Mouse (Mus musculus) neural tube, embryonic 12.5 days (tissue): ENCODE results near the gene Dazap2. TPM values are rescaled to one million over a fixed set of nuclear protein-coding genes. Genes with fewer than 3 reads are reported as not detected.

Experiments used
- ATAC-seq: fragments of 200-750 bp; cut with Nextera tagmentation; 2 replicates; pipeline ENCODE4 v1.8.0; 2017; ENCODE audit warnings: low read depth, mild to moderate bottlenecking, moderate TSS enrichment, moderate library complexity; ENCODE audit not compliant: low FRiP score
- H3K27ac ChIP-seq: fragments of 300-500 bp; sonication (generic); 2 replicates; pipeline ENCODE4 v1.5.1; 2016
- H3K27me3 ChIP-seq: fragments of 300-500 bp; sonication (generic); replicated peaks from 2 replicates; pipeline ENCODE4 v1.6.1; 2016; ENCODE audit warnings: mild to moderate bottlenecking
- H3K36me3 ChIP-seq: fragments of 300-500 bp; sonication (generic); 2 replicates; pipeline ENCODE4 v1.6.1; 2016; ENCODE audit warnings: mild to moderate bottlenecking
- H3K4me1 ChIP-seq: fragments of 300-500 bp; sonication (generic); 2 replicates; pipeline ENCODE4 v1.6.1; 2016
- H3K4me2 ChIP-seq: fragments of 300-500 bp; sonication (generic); replicated peaks from 2 replicates; pipeline ENCODE4 v1.6.1; 2016; ENCODE audit warnings: mild to moderate bottlenecking
- H3K4me3 ChIP-seq: fragments of 300-500 bp; sonication (generic); 2 replicates; pipeline ENCODE4 v1.5.1; 2016
- H3K9ac ChIP-seq: fragments of 300-500 bp; sonication (generic); 2 replicates; pipeline ENCODE4 v1.6.1; 2016; ENCODE audit warnings: mild to moderate bottlenecking
- H3K9me3 ChIP-seq: fragments of 300-500 bp; sonication (generic); 2 replicates; pipeline ENCODE4 v1.6.1; 2016; ENCODE audit warnings: mild to moderate bottlenecking
- WGBS: fragments of 180-500 bp; shearing (Covaris S2); methylation state at CpG from one replicate; pipeline ENCODE4 v1.1.7; 2016; 5-methylcytosine and 5-hydroxymethylcytosine counted together
- polyA plus RNA-seq: library from polyadenylated mRNA; unstranded; fragments of >200 nt; fragmentation: Nextera tagmentation; extraction: Ambion mirVana; gene quantifications from 2 replicates; pipeline ENCODE4 v1.2.1, GENCODE M21; 2016

Dazap2 gene
- polyA plus RNA-seq, 1 experiment from 2014 or later = 182 TPM

- Histone ChIP-seq H3K4me3 (no peak overlapping the region), H3K9me3 (no peaks in the 10 kb centered on the region), H3K27ac (no peak overlapping the region), H3K4me1 (no peaks in the 10 kb centered on the region), H3K36me3 (no peaks in the 10 kb centered on the region), H3K27me3 (no peaks in the 10 kb centered on the region), H3K9ac (no peak overlapping the region), H3K4me2 (no peak overlapping the region)
- 85% methylated on average over 10 of the region's 10 CpGs for whole genome bisulfite sequencing
- no peak for ATAC-seq
Measured at GRCm38 (mm10) chr15:100650111-100650510, 35.0 kb downstream of the Dazap2 start.

- ATAC-seq = no peak
- 91% methylated on average over 9 of the region's 9 CpGs for WGBS
- Histone ChIP-seq H3K27me3 (no peaks in the 10 kb centered on the region), H3K27ac (no peak overlapping the region), H3K9ac (no peak overlapping the region), H3K4me1 (no peaks in the 10 kb centered on the region), H3K4me3 (no peak overlapping the region), H3K4me2 (no peak overlapping the region), H3K9me3 (no peaks in the 10 kb centered on the region), H3K36me3 (no peaks in the 10 kb centered on the region)
Measured at GRCm38 (mm10) chr15:100651610-100652009, 36.5 kb downstream of the Dazap2 start.

GRCm38 (mm10) chr15:100654271-100654670, 39.1 kb downstream of the Dazap2 start:
- 95% methylated on average over 1 of the region's 1 CpGs for WGBS
- no peak for ATAC-seq
- H3K9ac ChIP-seq = no peak overlapping the region
- no peaks in the 10 kb centered on the region for H3K4me1 ChIP-seq
- no peaks in the 10 kb centered on the region for H3K36me3 ChIP-seq
- H3K27me3 ChIP-seq = no peaks in the 10 kb centered on the region
- H3K4me2 ChIP-seq = no peak overlapping the region
- H3K27ac ChIP-seq = no peak overlapping the region
- H3K9me3 ChIP-seq = no peaks in the 10 kb centered on the region
- H3K4me3 ChIP-seq = no peak overlapping the region

GRCm38 (mm10) chr15:100655201-100655600, 40.1 kb downstream of the Dazap2 start:
- Histone ChIP-seq H3K36me3 (no peaks in the 10 kb centered on the region), H3K27me3 (no peaks in the 10 kb centered on the region), H3K4me1 (no peaks in the 10 kb centered on the region), H3K4me2 (no peak overlapping the region), H3K4me3 (no peak overlapping the region), H3K9ac (no peak overlapping the region), H3K9me3 (no peaks in the 10 kb centered on the region), H3K27ac (no peak overlapping the region)
- WGBS = 91% methylated on average over 5 of the region's 5 CpGs
- ATAC-seq = no peak

- no peaks in the 10 kb centered on the region for H3K27me3 ChIP-seq
- H3K4me2 ChIP-seq = no peak overlapping the region
- H3K36me3 ChIP-seq = no peaks in the 10 kb centered on the region
- no peak overlapping the region for H3K9ac ChIP-seq
- no peak overlapping the region for H3K4me3 ChIP-seq
- 81% methylated on average over 9 of the region's 9 CpGs for WGBS
- H3K9me3 ChIP-seq = no peaks in the 10 kb centered on the region
- no peak for ATAC-seq
- H3K27ac ChIP-seq = no peak overlapping the region
- no peaks in the 10 kb centered on the region for H3K4me1 ChIP-seq
Measured at GRCm38 (mm10) chr15:100660306-100660705, 45.2 kb downstream of the Dazap2 start.

- Histone ChIP-seq H3K4me3 (no peak overlapping the region), H3K9me3 (no peaks in the 10 kb centered on the region), H3K9ac (no peak overlapping the region), H3K27ac (no peak overlapping the region), H3K36me3 (no peaks in the 10 kb centered on the region), H3K27me3 (no peaks in the 10 kb centered on the region), H3K4me2 (no peak overlapping the region), H3K4me1 (no peaks in the 10 kb centered on the region)
- WGBS = 89% methylated on average over 5 of the region's 5 CpGs
- no peak for ATAC-seq
Measured at GRCm38 (mm10) chr15:100660805-100661204, 45.7 kb downstream of the Dazap2 start.

GRCm38 (mm10) chr15:100664813-100665274, 49.7 kb downstream of the Dazap2 start:
- ATAC-seq = no peak
- 0 out of 2 replicates have a peak, but pooled peaks cover 6% of the 10 kb centered on the region for H3K4me1 ChIP-seq
- no peaks in the 10 kb centered on the region for H3K9me3 ChIP-seq
- H3K4me3 ChIP-seq = no peak overlapping the region
- H3K27me3 ChIP-seq = no peaks in the 10 kb centered on the region
- 76% methylated on average over 9 of the region's 9 CpGs for WGBS
- no peak overlapping the region for H3K4me2 ChIP-seq
- no peak overlapping the region for H3K9ac ChIP-seq
- no peaks in the 10 kb centered on the region for H3K36me3 ChIP-seq
- no peak overlapping the region for H3K27ac ChIP-seq

- 31% methylated on average over 9 of the region's 9 CpGs for WGBS
- no peaks in the 10 kb centered on the region for H3K27me3 ChIP-seq
- no peaks in the 10 kb centered on the region for H3K36me3 ChIP-seq
- ATAC-seq = no peak
- H3K4me2 ChIP-seq = no peak overlapping the region
- H3K4me1 ChIP-seq = 0 out of 2 replicates have a peak, but pooled peaks cover 6% of the 10 kb centered on the region
- no peak overlapping the region for H3K27ac ChIP-seq
- H3K9me3 ChIP-seq = no peaks in the 10 kb centered on the region
- H3K9ac ChIP-seq = no peak overlapping the region
- H3K4me3 ChIP-seq = no peak overlapping the region
Measured at GRCm38 (mm10) chr15:100665411-100666218, 50.5 kb downstream of the Dazap2 start.

- Histone ChIP-seq H3K36me3 (no peaks in the 10 kb centered on the region), H3K4me3 (no peak overlapping the region), H3K27ac (no peak overlapping the region), H3K4me2 (no peak overlapping the region), H3K9me3 (no peaks in the 10 kb centered on the region), H3K27me3 (no peaks in the 10 kb centered on the region), H3K9ac (no peak overlapping the region), H3K4me1 (0 out of 2 replicates have a peak, but pooled peaks cover 6% of the 10 kb centered on the region)
- no peak for ATAC-seq
- 3% methylated on average over 7 of the region's 7 CpGs for WGBS
Measured at GRCm38 (mm10) chr15:100666219-100666696, 51.1 kb downstream of the Dazap2 start.

GRCm38 (mm10) chr15:100666851-100667250, 51.7 kb downstream of the Dazap2 start:
- no peaks in the 10 kb centered on the region for H3K36me3 ChIP-seq
- no peak overlapping the region for H3K9ac ChIP-seq
- no peak overlapping the region for H3K4me3 ChIP-seq
- WGBS = 17% methylated on average over 12 of the region's 12 CpGs
- no peaks in the 10 kb centered on the region for H3K9me3 ChIP-seq
- no peak overlapping the region for H3K4me2 ChIP-seq
- no peak for ATAC-seq
- no peaks in the 10 kb centered on the region for H3K27me3 ChIP-seq
- H3K27ac ChIP-seq = no peak overlapping the region
- H3K4me1 ChIP-seq = 0 out of 2 replicates have a peak, but pooled peaks cover 6% of the 10 kb centered on the region

- H3K4me1 ChIP-seq = 0 out of 2 replicates have a peak, but pooled peaks cover 6% of the 10 kb centered on the region
- WGBS = 51% methylated on average over 6 of the region's 6 CpGs
- H3K4me2 ChIP-seq = no peak overlapping the region
- H3K27me3 ChIP-seq = no peaks in the 10 kb centered on the region
- no peak overlapping the region for H3K27ac ChIP-seq
- no peaks in the 10 kb centered on the region for H3K9me3 ChIP-seq
- H3K9ac ChIP-seq = no peak overlapping the region
- H3K4me3 ChIP-seq = no peak overlapping the region
- no peak for ATAC-seq
- H3K36me3 ChIP-seq = no peaks in the 10 kb centered on the region
Measured at GRCm38 (mm10) chr15:100667420-100667819, 52.3 kb downstream of the Dazap2 start.

GRCm38 (mm10) chr15:100667871-100668545, 52.9 kb downstream of the Dazap2 start:
- no peaks in the 10 kb centered on the region for H3K9me3 ChIP-seq
- no peak overlapping the region for H3K4me2 ChIP-seq
- no peak for ATAC-seq
- H3K36me3 ChIP-seq = no peaks in the 10 kb centered on the region
- no peaks in the 10 kb centered on the region for H3K27me3 ChIP-seq
- H3K4me1 ChIP-seq = 0 out of 2 replicates have a peak, but pooled peaks cover 6% of the 10 kb centered on the region
- no peak overlapping the region for H3K9ac ChIP-seq
- 80% methylated on average over 5 of the region's 5 CpGs for WGBS
- H3K4me3 ChIP-seq = no peak overlapping the region
- H3K27ac ChIP-seq = no peak overlapping the region
